Mouse (Mus musculus) erythroblast, embryonic 14.5 days (primary cell): Measurements from ENCODE around the gene Cyp4f16. TPM values are rescaled to one million over a fixed set of nuclear protein-coding genes. Genes with fewer than 3 reads are reported as not detected.
"Not testable (repeated sequence)": the region's sequence is repeated elsewhere in the genome, so short reads cannot be mapped to it uniquely, and the experiment has no call there.

Experiments
- H3K27me3 ChIP-seq: 2 replicates; pipeline ENCODE4 v1.6.1; 2012; ENCODE audit warnings: inconsistent platforms; ENCODE audit not compliant: control insufficient read depth
- H3K36me3 ChIP-seq: 2 replicates; pipeline ENCODE4 v1.6.1; 2012; ENCODE audit warnings: mild to moderate bottlenecking, inconsistent platforms; ENCODE audit not compliant: control insufficient read depth
- H3K4me1 ChIP-seq: 2 replicates; pipeline ENCODE4 v1.6.1; 2012; ENCODE audit warnings: inconsistent platforms; ENCODE audit not compliant: control insufficient read depth
- H3K4me3 ChIP-seq: replicated peaks from 2 replicates; pipeline ENCODE3; 2012; ENCODE audit warnings: moderate library complexity, mild to moderate bottlenecking, inconsistent platforms
- H3K9me3 ChIP-seq: 2 replicates; pipeline ENCODE4 v1.6.1; 2012; ENCODE audit warnings: low read length, inconsistent platforms, mixed read lengths; ENCODE audit not compliant: control insufficient read depth
- GATA1 ChIP-seq: IDR thresholded peaks from 2 replicates; pipeline ENCODE4 v1.6.1; 2012; ENCODE audit warnings: low read length, inconsistent platforms, mixed read lengths
- TAL1 ChIP-seq: IDR thresholded peaks from 3 replicates; pipeline ENCODE4 v1.6.1; 2012; ENCODE audit warnings: low read length, inconsistent platforms, mixed read lengths
- polyA plus RNA-seq: library from polyadenylated mRNA; stranded (reverse); fragments of >175 nt; gene quantifications from 2 replicates; pipeline ENCODE4 v1.2.3, GENCODE M21; 2012

The Cyp4f16 gene
- polyA plus RNA-seq, 1 experiment: 0.02 TPM

- no peak for TF ChIP-seq GATA1
- no peak for TF ChIP-seq TAL1
- Histone ChIP-seq H3K36me3 (no peaks in the 10 kb centered on the region), H3K4me3 (peak overlapping the region; percentile 44), H3K9me3 (no peaks in the 10 kb centered on the region), H3K27me3 (no peaks in the 10 kb centered on the region), H3K4me1 (peaks cover 4% of the 10 kb centered on the region)
These were observed 14.8 kb downstream of the Cyp4f16 start for GRCm38 (mm10) chr17:32550900-32551770.

- H3K27me3 ChIP-seq, H3K4me1 ChIP-seq, H3K9me3 ChIP-seq, H3K36me3 ChIP-seq, H3K4me3 ChIP-seq: not testable (repeated sequence)
These were observed 16.7 kb downstream of the Cyp4f16 start for GRCm38 (mm10) chr17:32553016-32553415.

- H3K4me1 ChIP-seq, H3K36me3 ChIP-seq, H3K4me3 ChIP-seq, H3K27me3 ChIP-seq, H3K9me3 ChIP-seq: not testable (repeated sequence)
These were observed 18.0 kb downstream of the Cyp4f16 start for GRCm38 (mm10) chr17:32554368-32554767.

GRCm38 (mm10) chr17:32563301-32563700 lies 26.9 kb downstream of the Cyp4f16 start:
- not testable (repeated sequence) for H3K27me3 ChIP-seq, H3K4me1 ChIP-seq, H3K36me3 ChIP-seq, H3K4me3 ChIP-seq, H3K9me3 ChIP-seq

- H3K4me1 ChIP-seq, H3K27me3 ChIP-seq, H3K36me3 ChIP-seq, H3K4me3 ChIP-seq, H3K9me3 ChIP-seq: not testable (repeated sequence)
These were observed 36.9 kb downstream of the Cyp4f16 start for GRCm38 (mm10) chr17:32573286-32573685.

GRCm38 (mm10) chr17:32577496-32578186 lies 41.3 kb downstream of the Cyp4f16 start:
- H3K27me3 ChIP-seq: no peaks in the 10 kb centered on the region
- H3K36me3 ChIP-seq: no peaks in the 10 kb centered on the region
- H3K4me1 ChIP-seq: no peaks in the 10 kb centered on the region
- H3K4me3 ChIP-seq: no peak overlapping the region
- TF ChIP-seq TAL1: no peak
- no peak for TF ChIP-seq GATA1
- H3K9me3 ChIP-seq: no peaks in the 10 kb centered on the region; the same call in 1 of the 2 replicates

GRCm38 (mm10) chr17:32596494-32596893 lies 60.1 kb downstream of the Cyp4f16 start:
- Histone ChIP-seq H3K9me3 (peaks cover 3% of the 10 kb centered on the region; the same call in 1 of the 2 replicates), H3K36me3 (no peaks in the 10 kb centered on the region), H3K4me1 (no peaks in the 10 kb centered on the region), H3K4me3 (no peak overlapping the region), H3K27me3 (no peaks in the 10 kb centered on the region)
- TF ChIP-seq GATA1 (no peak), TAL1 (no peak)

Other genes with a start within 250 kb of the Cyp4f16 start
- 11.5 and 13.2 TPM in 2 replicates for gene Akap8, start 215.3 kb upstream of the Cyp4f16 start, polyA plus RNA-seq
- gene Akap8l, start 186.0 kb upstream of the Cyp4f16 start, polyA plus RNA-seq: 23.1 and 23.2 TPM in 2 replicates
- 2.2 and 2.5 TPM in 2 replicates for gene Wiz, start 147.1 kb upstream of the Cyp4f16 start, polyA plus RNA-seq
- 0.17 and 0.24 TPM in 2 replicates for gene Rasal3, start 133.0 kb upstream of the Cyp4f16 start, polyA plus RNA-seq
- gene Pglyrp2, start 112.4 kb upstream of the Cyp4f16 start, polyA plus RNA-seq: 0.03 TPM in 1 of 2 replicates, not detected in the other
- 0.03 TPM in 2 replicates for gene Cyp4f39, start 83.8 kb upstream of the Cyp4f16 start, polyA plus RNA-seq
- not detected in 2 replicates for gene Cyp4f17, start 30.5 kb upstream of the Cyp4f16 start, polyA plus RNA-seq
- gene Cyp4f37, start 84.8 kb downstream of the Cyp4f16 start, polyA plus RNA-seq: not detected in 2 replicates
- gene Cyp4f40, start 122.3 kb downstream of the Cyp4f16 start, polyA plus RNA-seq: not detected in 2 replicates
- gene Cyp4f15, start 149.1 kb downstream of the Cyp4f16 start, polyA plus RNA-seq: not detected in 2 replicates